Mouse (Mus musculus): Measurements from ENCODE around the gene Osgep.

DNA sequence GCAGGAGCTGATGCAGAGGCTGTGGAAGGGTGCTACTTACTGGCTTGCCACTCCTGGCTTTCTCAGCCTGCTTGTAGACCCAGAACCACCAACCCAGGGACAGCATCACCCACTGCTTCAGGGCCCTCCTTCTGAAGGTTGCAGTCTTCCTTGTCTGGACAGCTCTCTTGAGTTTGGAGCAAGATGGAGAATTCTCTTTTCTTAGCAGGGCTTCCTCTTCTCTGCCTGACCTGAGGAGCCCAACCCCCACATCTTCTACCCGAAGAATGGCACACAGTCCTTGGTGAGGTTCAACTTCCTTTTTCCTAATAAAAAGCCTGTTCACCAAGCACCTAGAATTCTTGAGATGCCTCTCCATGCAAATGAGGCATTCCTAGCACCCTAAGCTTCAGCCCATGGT lies 46.1 kb upstream of the Osgep start:
- TF ChIP-seq CTCF (IDR thresholded peaks at IDR 0.05; ENCODE audit: control insufficient read depth, insufficient read depth, low read length) = no peak
- no peak for TF ChIP-seq POLR2A (IDR thresholded peaks at IDR 0.05; ENCODE audit: borderline replicate concordance, control insufficient read depth, low read depth, low read length)
